ENCODE assay signal across 8 mouse cellular contexts in the genomic region with DNA sequence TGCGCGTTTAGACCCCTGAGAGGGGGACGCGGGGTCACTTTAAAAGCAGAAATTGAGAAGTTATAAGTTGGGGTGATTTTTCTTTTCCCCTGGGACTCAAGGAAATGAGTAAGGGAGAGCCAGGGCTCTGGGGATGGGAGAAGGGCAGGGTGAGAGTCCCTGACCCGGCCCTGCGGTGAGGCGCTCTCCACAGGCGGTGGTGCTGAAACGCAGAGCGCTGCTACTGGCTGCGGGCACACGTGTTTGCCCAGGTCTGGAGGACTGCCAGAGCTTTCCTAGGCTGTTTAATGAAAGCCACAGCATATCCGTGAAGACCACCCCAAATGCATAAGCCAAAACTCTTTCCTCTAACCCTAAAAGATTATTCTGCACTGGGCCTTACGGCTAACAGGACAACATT. TPM values are rescaled to one million over a fixed set of nuclear protein-coding genes. Genes with fewer than 3 reads are reported as not detected.
DNase-seq lines count a peak whose midpoint lies in the region; ATAC-seq lines count a peak whose summit lies in the region.

No protein-coding gene starts in this region.

- peaks cover 8% of the 10 kb centered on the region; the same call in 1 of the 2 replicates for H3K4me1 ChIP-seq in forebrain, embryonic 11.5 days (replicated peaks; ENCODE audit: control insufficient read depth, insufficient read depth, low read length)

- intact Hi-C loops in heart, postnatal 10 days (cut with DNase I) = no loop called here

- no peaks in the 10 kb centered on the region for H3K9me3 ChIP-seq in forebrain, embryonic 11.5 days (ENCODE audit: control insufficient read depth, low read length)

- H3K27me3 ChIP-seq in forebrain, embryonic 11.5 days (ENCODE audit: control insufficient read depth, insufficient read depth, low read length) = peaks cover 26% of the 10 kb centered on the region

- peak overlapping the region; percentile 49 for H3K4me3 ChIP-seq in forebrain, embryonic 11.5 days (ENCODE audit: low read depth, low read length)

- 0 out of 2 replicates have a peak overlapping the region, but pooled peaks have one; percentile 3 for H3K9ac ChIP-seq in forebrain, embryonic 11.5 days (ENCODE audit: low read length)

- WGBS in forebrain, embryonic 11.5 days = 5% methylated on average over 14 of the region's 14 CpGs

- DNase-seq in ES-CJ7 (ENCODE audit: low read depth, low spot score) = peak; percentile 65
- DNase-seq in c-Kit-positive CD71-positive TER-119-negative erythroid progenitor cells, embryonic 14.5 days (ENCODE audit: low read depth) = peak; percentile 24
- peak; percentile 85 for DNase-seq in forebrain, embryonic 11.5 days (ENCODE audit: low spot score)
- DNase-seq in heart, postnatal 10 days = peak; percentile 82 to 85
- peak; percentile 76 for DNase-seq in kidney, postnatal 14 days
- DNase-seq in lung, postnatal 10 days = peak; percentile 80
- peak; percentile 41 for DNase-seq in right cerebral cortex, adult 18-20 months

- no peaks in the 10 kb centered on the region for H3K36me3 ChIP-seq in forebrain, embryonic 11.5 days (ENCODE audit: control insufficient read depth, insufficient read depth, low read length)

- H3K4me2 ChIP-seq in forebrain, embryonic 11.5 days (ENCODE audit: low read depth, low read length, severe bottlenecking) = peak overlapping the region; percentile 94

- ATAC-seq in forebrain, embryonic 11.5 days (replicated peaks; ENCODE audit: low FRiP score) = no peak
- no peak for ATAC-seq in monocyte, adult 5-6 weeks (replicated peaks; ENCODE audit: insufficient number of reproducible peaks, low FRiP score, low TSS enrichment, poor library complexity, severe bottlenecking)

- no peak overlapping the region for H3K27ac ChIP-seq in forebrain, embryonic 11.5 days (ENCODE audit: low read depth, low read length)

RNA-seq across cellular contexts. Expression of gene Nmnat2, which starts 1.4 kb away (rescaled TPM):
- 11.7 and 16.0 TPM in 2 replicates for polyA plus RNA-seq in forebrain, embryonic 11.5 days (2014; fragmentation: Nextera tagmentation; extraction: Ambion mirVana)
- total RNA-seq in heart, postnatal 10 days (2021) = 1 to 10 TPM; 1.0 to 1.2 TPM
- total RNA-seq in monocyte, adult 5-6 weeks (2017) = 0.38 to 2.0 TPM in 2 of 3 replicates, not detected in the other

RNA-seq across cellular contexts. Expression of gene Smg7, which starts 53.8 kb away (rescaled TPM):
- 47.1 and 51.1 TPM in 2 replicates for polyA plus RNA-seq in forebrain, embryonic 11.5 days (2014; fragmentation: Nextera tagmentation; extraction: Ambion mirVana)
- 10 to 100 TPM; 47.5 to 49.8 TPM for total RNA-seq in heart, postnatal 10 days (2021)
- total RNA-seq in monocyte, adult 5-6 weeks (2017) = 29.3 to 65.0 TPM (median 37.8 TPM) in 3 replicates

Comparison
In these comparisons a context has a peak if more than half of its experiments do, and no peak if none do; other contexts are left out.
1. DNase-seq: peak in every context shown above with its lines; median percentile 85 in forebrain, embryonic 11.5 days; 84 in heart, postnatal 10 days; 80 in lung, postnatal 10 days; 76 in kidney, postnatal 14 days; 65 in ES-CJ7; 41 in right cerebral cortex, adult 18-20 months; 24 in c-Kit-positive CD71-positive TER-119-negative erythroid progenitor cells, embryonic 14.5 days.